Mouse (Mus musculus): ENCODE measurements around the gene Plb1. TPM values are rescaled to one million over a fixed set of nuclear protein-coding genes. Genes with fewer than 3 reads are reported as not detected.

Plb1 gene
- polyA plus RNA-seq, 1 experiment from 2014 or later, result not detected

DNA sequence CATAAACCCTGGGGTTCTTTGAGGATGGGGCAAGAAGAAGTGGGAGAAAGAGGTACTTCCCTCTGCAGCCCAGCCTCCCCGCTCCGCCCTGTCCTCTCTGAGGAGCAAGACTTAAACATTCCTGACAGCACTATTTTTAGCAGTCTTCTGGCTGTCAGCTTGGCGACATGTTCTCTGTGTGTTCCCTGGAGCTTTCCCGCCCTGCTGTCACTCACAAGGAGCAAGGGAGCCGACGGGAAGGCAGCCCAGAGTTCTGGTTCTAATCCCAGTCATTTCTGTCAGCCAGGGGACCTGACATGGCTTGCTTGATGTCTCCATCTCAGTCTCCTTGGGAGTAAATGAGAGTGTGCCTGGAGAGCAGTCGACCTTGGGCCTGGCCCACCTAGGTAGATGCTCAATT, 40.0 kb downstream of the Plb1 start:
- H3K9ac ChIP-seq (replicated peaks; ENCODE audit: low read length), result no peak overlapping the region
- no peaks in the 10 kb centered on the region for H3K36me3 ChIP-seq (ENCODE audit: control insufficient read depth, insufficient read depth, low read length)
- ATAC-seq (ENCODE audit: low FRiP score, low TSS enrichment) (no peak), DNase-seq (no peak)
- no peaks in the 10 kb centered on the region for H3K27me3 ChIP-seq (ENCODE audit: control insufficient read depth, insufficient read depth, low read length)
- H3K27ac ChIP-seq (replicated peaks; ENCODE audit: low read depth, low read length), result no peak overlapping the region
- no peaks in the 10 kb centered on the region for H3K9me3 ChIP-seq (ENCODE audit: control insufficient read depth, low read length)
- H3K4me3 ChIP-seq (replicated peaks; ENCODE audit: low read depth, low read length), result no peak overlapping the region
- H3K4me2 ChIP-seq (ENCODE audit: low read length), result no peak overlapping the region
- WGBS, result 19% methylated on average over 7 of the region's 7 CpGs
- H3K4me1 ChIP-seq (ENCODE audit: control insufficient read depth, insufficient read depth, low read length), result no peaks in the 10 kb centered on the region

DNA sequence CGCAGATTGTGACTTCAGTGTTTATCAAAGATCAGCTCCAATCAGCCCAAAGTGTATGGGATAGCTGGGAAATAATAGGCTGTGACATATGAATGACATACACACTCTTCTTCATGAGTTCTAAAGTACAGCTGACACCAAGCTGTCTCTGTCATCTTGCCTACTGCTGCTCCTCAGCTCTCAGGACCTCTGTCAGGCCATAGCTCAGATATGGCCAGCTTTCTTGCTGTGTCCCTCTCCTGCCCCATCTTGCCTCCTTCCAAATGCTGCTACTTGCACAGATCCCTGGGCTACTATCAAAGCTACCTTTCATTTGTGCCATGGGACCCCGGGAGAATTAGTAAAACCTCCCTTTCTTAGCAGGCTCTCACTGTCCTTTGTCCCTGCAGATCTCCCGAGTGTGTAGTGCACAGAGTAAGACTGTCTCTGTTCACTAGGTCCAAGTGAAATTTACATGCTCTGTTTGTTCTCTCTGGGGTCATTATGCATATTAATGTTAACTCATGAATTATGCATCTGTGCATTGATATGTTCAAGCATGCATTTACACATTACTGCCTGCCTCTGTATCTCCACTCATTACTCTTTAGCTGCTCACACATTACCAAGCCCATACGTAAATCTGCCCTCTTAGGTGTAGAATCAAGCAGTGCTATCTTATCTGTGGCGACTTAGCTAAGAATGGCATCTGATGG, 45.6 kb downstream of the Plb1 start:
- H3K9ac ChIP-seq (replicated peaks; ENCODE audit: low read length), result no peak overlapping the region
- H3K27ac ChIP-seq (replicated peaks; ENCODE audit: low read depth, low read length), result peak overlapping the region; percentile 84
- WGBS, result 33% methylated on average over 5 of the region's 5 CpGs
- H3K4me3 ChIP-seq (replicated peaks; ENCODE audit: low read depth, low read length), result no peak overlapping the region
- H3K9me3 ChIP-seq (ENCODE audit: control insufficient read depth, low read length), result no peaks in the 10 kb centered on the region
- peaks cover 17% of the 10 kb centered on the region; the same call in 1 of the 2 replicates for H3K4me1 ChIP-seq (ENCODE audit: control insufficient read depth, insufficient read depth, low read length)
- ATAC-seq (ENCODE audit: low FRiP score, low TSS enrichment), result peak; percentile 80
- H3K27me3 ChIP-seq (ENCODE audit: control insufficient read depth, insufficient read depth, low read length), result no peaks in the 10 kb centered on the region
- no peaks in the 10 kb centered on the region for H3K36me3 ChIP-seq (ENCODE audit: control insufficient read depth, insufficient read depth, low read length)
- peak; percentile 64 for DNase-seq
- no peak overlapping the region for H3K4me2 ChIP-seq (ENCODE audit: low read length)

DNA sequence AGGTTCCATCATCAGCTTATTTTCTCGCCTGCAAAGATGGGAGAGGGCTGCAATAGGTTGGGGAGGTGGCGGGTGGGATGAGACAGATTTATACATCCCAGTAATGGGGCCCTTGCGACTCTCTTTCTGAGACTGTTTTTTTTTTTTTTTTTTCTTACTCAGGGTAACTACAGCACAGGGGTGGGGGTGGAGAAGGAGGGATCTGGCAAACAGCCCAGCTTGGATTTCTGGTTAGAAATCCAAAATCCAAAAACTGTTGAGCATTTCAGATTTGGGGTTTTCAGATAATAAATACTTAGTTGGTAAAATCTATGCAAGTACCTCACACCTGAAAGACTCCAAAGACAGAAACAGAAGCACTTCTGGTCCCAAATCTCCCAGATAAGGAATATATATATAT, 47.6 kb downstream of the Plb1 start:
- Histone ChIP-seq H3K4me2 (ENCODE audit: low read length) (no peak overlapping the region), H3K9ac (replicated peaks; ENCODE audit: low read length) (no peak overlapping the region), H3K4me1 (ENCODE audit: control insufficient read depth, insufficient read depth, low read length) (peaks cover 17% of the 10 kb centered on the region; the same call in 1 of the 2 replicates), H3K27ac (replicated peaks; ENCODE audit: low read depth, low read length) (no peak overlapping the region), H3K36me3 (ENCODE audit: control insufficient read depth, insufficient read depth, low read length) (no peaks in the 10 kb centered on the region), H3K9me3 (ENCODE audit: control insufficient read depth, low read length) (no peaks in the 10 kb centered on the region), H3K27me3 (ENCODE audit: control insufficient read depth, insufficient read depth, low read length) (no peaks in the 10 kb centered on the region), H3K4me3 (replicated peaks; ENCODE audit: low read depth, low read length) (no peak overlapping the region)
- no peak for DNase-seq
- WGBS, result 62% methylated on average over 3 of the region's 3 CpGs
- ATAC-seq (ENCODE audit: low FRiP score, low TSS enrichment), result no peak

DNA sequence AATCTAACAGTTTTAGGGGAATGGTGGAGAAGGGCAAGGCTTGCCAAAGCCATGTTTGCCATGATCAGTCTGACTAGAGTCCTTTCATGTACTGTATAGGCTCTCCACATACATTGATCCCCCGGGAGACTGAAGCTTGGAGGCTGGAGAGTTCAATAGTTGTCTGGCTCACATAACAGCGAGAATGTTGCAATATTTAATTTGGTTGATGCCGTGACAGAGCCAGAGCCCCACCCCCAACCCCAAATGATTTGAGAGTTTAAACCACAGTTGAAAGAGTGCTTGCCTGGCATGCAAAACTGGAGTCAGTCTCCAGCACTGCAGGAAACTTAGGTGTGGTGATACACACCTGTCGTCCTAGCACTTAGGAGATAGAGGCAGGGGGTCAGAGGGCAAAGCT, 49.8 kb downstream of the Plb1 start:
- H3K4me1 ChIP-seq (ENCODE audit: control insufficient read depth, insufficient read depth, low read length), result peaks cover 17% of the 10 kb centered on the region; the same call in 1 of the 2 replicates
- no peak overlapping the region for H3K4me3 ChIP-seq (replicated peaks; ENCODE audit: low read depth, low read length)
- WGBS, result 60% methylated on average over 4 of the region's 4 CpGs
- H3K27me3 ChIP-seq (ENCODE audit: control insufficient read depth, insufficient read depth, low read length), result no peaks in the 10 kb centered on the region
- H3K9ac ChIP-seq (replicated peaks; ENCODE audit: low read length), result no peak overlapping the region
- no peak for DNase-seq
- H3K27ac ChIP-seq (replicated peaks; ENCODE audit: low read depth, low read length), result no peak overlapping the region
- H3K9me3 ChIP-seq (ENCODE audit: control insufficient read depth, low read length), result no peaks in the 10 kb centered on the region
- no peak for ATAC-seq (ENCODE audit: low FRiP score, low TSS enrichment)
- H3K4me2 ChIP-seq (ENCODE audit: low read length), result no peak overlapping the region
- no peaks in the 10 kb centered on the region for H3K36me3 ChIP-seq (ENCODE audit: control insufficient read depth, insufficient read depth, low read length)

DNA sequence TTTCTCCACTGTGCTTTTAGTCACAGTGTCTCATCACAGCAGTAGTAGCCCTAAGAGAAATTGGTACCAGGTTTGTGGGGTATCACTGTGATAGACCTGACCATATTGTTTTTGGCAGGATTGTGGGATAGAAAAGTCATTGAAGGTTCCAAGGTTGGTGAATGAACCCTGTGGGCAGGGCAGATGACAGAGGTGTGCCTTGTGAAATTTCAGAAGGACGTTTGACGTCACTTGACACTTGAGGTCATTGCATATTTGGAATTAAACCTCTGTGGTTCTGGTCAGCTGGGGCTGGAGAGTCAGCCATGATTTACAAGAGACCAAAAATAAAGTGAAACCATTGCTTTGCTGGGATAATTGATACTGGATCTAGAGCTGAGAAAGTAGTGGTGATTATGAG, 50.9 kb downstream of the Plb1 start:
- H3K9ac ChIP-seq (replicated peaks; ENCODE audit: low read length), result no peak overlapping the region
- DNase-seq (no peak), ATAC-seq (ENCODE audit: low FRiP score, low TSS enrichment) (no peak)
- H3K4me3 ChIP-seq (replicated peaks; ENCODE audit: low read depth, low read length), result no peak overlapping the region
- no peaks in the 10 kb centered on the region for H3K27me3 ChIP-seq (ENCODE audit: control insufficient read depth, insufficient read depth, low read length)
- no peaks in the 10 kb centered on the region for H3K9me3 ChIP-seq (ENCODE audit: control insufficient read depth, low read length)
- 89% methylated on average over 2 of the region's 2 CpGs for WGBS
- no peak overlapping the region for H3K27ac ChIP-seq (replicated peaks; ENCODE audit: low read depth, low read length)
- H3K4me2 ChIP-seq (ENCODE audit: low read length), result no peak overlapping the region
- no peaks in the 10 kb centered on the region for H3K36me3 ChIP-seq (ENCODE audit: control insufficient read depth, insufficient read depth, low read length)
- 0 out of 2 replicates have a peak, but pooled peaks cover 9% of the 10 kb centered on the region for H3K4me1 ChIP-seq (ENCODE audit: control insufficient read depth, insufficient read depth, low read length)

DNA sequence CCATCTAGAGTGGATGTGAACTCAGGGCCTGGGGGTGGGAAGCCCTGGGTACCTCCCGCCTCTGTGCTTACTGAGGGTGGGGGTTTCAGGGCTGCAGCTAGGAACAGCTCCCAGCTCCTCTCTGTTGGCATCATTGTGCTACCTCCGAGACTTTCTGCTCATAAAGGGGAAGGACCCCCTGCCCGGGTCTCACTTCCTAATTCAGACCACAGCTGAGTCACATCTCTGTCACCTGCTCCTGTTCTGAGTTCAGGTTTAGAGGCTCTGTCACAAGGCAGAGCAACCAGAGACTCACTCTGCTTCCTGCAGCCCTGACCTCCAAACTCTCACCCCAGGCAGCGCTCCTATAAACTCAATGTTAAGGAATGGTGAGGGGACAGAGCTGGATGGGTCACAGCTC, 53.8 kb downstream of the Plb1 start:
- H3K9me3 ChIP-seq (ENCODE audit: control insufficient read depth, low read length), result no peaks in the 10 kb centered on the region
- H3K36me3 ChIP-seq (ENCODE audit: control insufficient read depth, insufficient read depth, low read length), result no peaks in the 10 kb centered on the region
- DNase-seq (no peak), ATAC-seq (ENCODE audit: low FRiP score, low TSS enrichment) (no peak)
- H3K9ac ChIP-seq (replicated peaks; ENCODE audit: low read length), result no peak overlapping the region
- 0 out of 2 replicates have a peak, but pooled peaks cover 5% of the 10 kb centered on the region for H3K4me1 ChIP-seq (ENCODE audit: control insufficient read depth, insufficient read depth, low read length)
- no peak overlapping the region for H3K4me2 ChIP-seq (ENCODE audit: low read length)
- no peaks in the 10 kb centered on the region for H3K27me3 ChIP-seq (ENCODE audit: control insufficient read depth, insufficient read depth, low read length)
- no peak overlapping the region for H3K4me3 ChIP-seq (replicated peaks; ENCODE audit: low read depth, low read length)
- WGBS, result 88% methylated on average over 4 of the region's 4 CpGs
- H3K27ac ChIP-seq (replicated peaks; ENCODE audit: low read depth, low read length), result no peak overlapping the region

DNA sequence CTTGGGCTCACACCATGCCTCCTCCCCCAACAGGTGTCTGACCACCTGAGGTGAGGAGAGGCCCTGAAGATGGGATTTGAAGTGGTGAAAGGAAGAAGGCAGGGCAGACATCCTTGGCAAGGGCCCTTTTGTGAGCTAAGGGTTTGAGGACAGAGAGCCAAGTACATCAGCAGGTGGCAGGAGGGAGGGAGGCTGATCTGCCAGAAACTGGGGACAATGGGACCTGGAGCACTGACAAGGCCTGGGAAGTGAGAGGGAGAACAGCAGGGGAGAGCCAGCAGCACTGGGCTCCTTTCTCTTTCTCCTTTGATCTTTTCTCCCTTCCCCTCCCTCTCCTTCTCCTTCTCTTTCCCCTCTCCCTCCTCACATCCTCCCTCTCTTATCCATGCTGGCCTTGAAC, 55.5 kb downstream of the Plb1 start:
- no peak overlapping the region for H3K4me3 ChIP-seq (replicated peaks; ENCODE audit: low read depth, low read length)
- ATAC-seq (ENCODE audit: low FRiP score, low TSS enrichment), result no peak
- no peak overlapping the region for H3K27ac ChIP-seq (replicated peaks; ENCODE audit: low read depth, low read length)
- no peaks in the 10 kb centered on the region for H3K27me3 ChIP-seq (ENCODE audit: control insufficient read depth, insufficient read depth, low read length)
- DNase-seq, result no peak
- no peaks in the 10 kb centered on the region for H3K36me3 ChIP-seq (ENCODE audit: control insufficient read depth, insufficient read depth, low read length)
- no peaks in the 10 kb centered on the region for H3K9me3 ChIP-seq (ENCODE audit: control insufficient read depth, low read length)
- no peak overlapping the region for H3K9ac ChIP-seq (replicated peaks; ENCODE audit: low read length)
- no peak overlapping the region for H3K4me2 ChIP-seq (ENCODE audit: low read length)
- H3K4me1 ChIP-seq (ENCODE audit: control insufficient read depth, insufficient read depth, low read length), result no peaks in the 10 kb centered on the region

DNA sequence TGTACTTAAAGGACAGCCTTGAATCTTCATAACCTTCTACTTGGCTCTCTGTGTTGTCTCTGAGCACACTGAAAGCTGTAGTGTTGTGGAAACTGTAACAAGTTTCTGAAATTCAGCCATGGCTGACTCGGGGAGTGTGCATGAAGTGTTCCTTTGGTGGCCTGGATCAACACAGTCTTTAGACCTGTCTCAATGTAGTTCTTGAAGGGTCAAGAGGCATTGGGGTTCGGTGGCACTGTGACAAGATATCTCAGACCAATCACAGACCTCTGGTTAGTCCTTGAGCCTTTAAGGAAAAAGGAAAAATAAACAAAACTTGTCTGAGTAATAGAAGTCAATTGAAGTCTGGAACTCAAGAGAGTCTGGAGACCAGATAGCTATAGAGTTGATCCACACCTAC, 58.8 kb downstream of the Plb1 start:
- WGBS, result 89% methylated on average over 2 of the region's 2 CpGs
- Histone ChIP-seq H3K4me1 (ENCODE audit: control insufficient read depth, insufficient read depth, low read length) (no peaks in the 10 kb centered on the region), H3K9ac (replicated peaks; ENCODE audit: low read length) (no peak overlapping the region), H3K27me3 (ENCODE audit: control insufficient read depth, insufficient read depth, low read length) (no peaks in the 10 kb centered on the region), H3K36me3 (ENCODE audit: control insufficient read depth, insufficient read depth, low read length) (no peaks in the 10 kb centered on the region), H3K27ac (replicated peaks; ENCODE audit: low read depth, low read length) (no peak overlapping the region), H3K4me2 (ENCODE audit: low read length) (no peak overlapping the region), H3K4me3 (replicated peaks; ENCODE audit: low read depth, low read length) (no peak overlapping the region), H3K9me3 (ENCODE audit: control insufficient read depth, low read length) (no peaks in the 10 kb centered on the region)
- ATAC-seq (ENCODE audit: low FRiP score, low TSS enrichment), result no peak
- DNase-seq, result no peak

Data from midbrain, embryonic 14.5 days (tissue).